Mouse (Mus musculus) stomach, postnatal 0 days (tissue): ENCODE measurements around the gene Ifna13.

Experiments used
- CTCF ChIP-seq: IDR thresholded peaks from 2 replicates; pipeline ENCODE4 v1.5.1; 2016; ENCODE audit warnings: antibody characterized with exemption, low read depth, mild to moderate bottlenecking, moderate library complexity
- EP300 ChIP-seq: optimal IDR thresholded peaks from 2 replicates; pipeline ENCODE3; 2016; ENCODE audit warnings: antibody characterized with exemption

- TF ChIP-seq EP300 (no peak), CTCF (no peak)
Measured at GRCm38 (mm10) chr4:88676824-88677223, 32.6 kb upstream of the Ifna13 start, which contains the start of gene Ifna16.
